Comparison of ENCODE assay signal across 10 mouse cellular contexts in genomic region chr2:32768661-32769285, GRCm38 (mm10). TPM values are rescaled to one million over a fixed set of nuclear protein-coding genes. Genes with fewer than 3 reads are reported as not detected.
DNase-seq lines count a peak whose midpoint lies in the region; ATAC-seq and TF ChIP-seq lines count a peak whose summit lies in the region.
"Had no signal": no experiment of that assay in that cellular context is flagged by ENCODE, and none has a peak within 500 bp of the region (broad histone marks: within the 10 kb centered on the region; RNA-seq: fewer than 3 reads in every experiment).

No protein-coding gene starts in this region.

- H3K36me3 ChIP-seq in intestine, embryonic 14.5 days (ENCODE audit: control insufficient read depth, insufficient read depth, low read length): no peaks in the 10 kb centered on the region
- no peaks in the 10 kb centered on the region for H3K36me3 ChIP-seq in intestine, embryonic 15.5 days
- H3K36me3 ChIP-seq in ES-Bruce4 (ENCODE audit: control insufficient read depth, insufficient read depth, low read length, poor library complexity, severe bottlenecking): no peaks in the 10 kb centered on the region
- H3K36me3 ChIP-seq: heart, embryonic 15.5 days had no signal

- ATAC-seq in intestine, embryonic 14.5 days (replicated peaks; ENCODE audit: low FRiP score, low TSS enrichment, low read depth): no peak
- ATAC-seq in intestine, embryonic 15.5 days: no peak

- no peak for TF ChIP-seq EP300 in ES-Bruce4 (IDR thresholded peaks at IDR 0.05; ENCODE audit: insufficient read depth, low read depth, low read length)

- H3K9ac ChIP-seq in intestine, embryonic 14.5 days (ENCODE audit: low read length): no peak overlapping the region
- H3K9ac ChIP-seq in intestine, embryonic 15.5 days: no peak overlapping the region
- H3K9ac ChIP-seq in ES-Bruce4 (ENCODE audit: low read depth, poor library complexity, severe bottlenecking): no peak overlapping the region
- H3K9ac ChIP-seq: heart, embryonic 15.5 days had no signal

- TF ChIP-seq POLR2A in ES-Bruce4 (IDR thresholded peaks at IDR 0.05; ENCODE audit: insufficient read depth, low read length): peak; percentile 46

- no peaks in the 10 kb centered on the region for H3K4me1 ChIP-seq in intestine, embryonic 14.5 days (replicated peaks; ENCODE audit: control insufficient read depth, insufficient read depth, low read length)
- peaks cover 12% of the 10 kb centered on the region; the same call in 1 of the 2 replicates for H3K4me1 ChIP-seq in intestine, embryonic 15.5 days (replicated peaks)
- no peaks in the 10 kb centered on the region for H3K4me1 ChIP-seq in ES-Bruce4 (ENCODE audit: control insufficient read depth, insufficient read depth, low read length)

- 50% methylated on average over 19 of the region's 19 CpGs for WGBS in intestine, embryonic 14.5 days
- 54% methylated on average over 19 of the region's 19 CpGs for WGBS in intestine, embryonic 15.5 days

- TF ChIP-seq CTCF in ES-Bruce4 (IDR thresholded peaks at IDR 0.05; ENCODE audit: low read depth, low read length): no peak

- H3K9me3 ChIP-seq in intestine, embryonic 14.5 days (ENCODE audit: control insufficient read depth, low read length): no peaks in the 10 kb centered on the region
- no peaks in the 10 kb centered on the region for H3K9me3 ChIP-seq in intestine, embryonic 15.5 days
- no peaks in the 10 kb centered on the region for H3K9me3 ChIP-seq in ES-Bruce4 (replicated peaks; ENCODE audit: control insufficient read depth, insufficient read depth, low read length, poor library complexity, severe bottlenecking)
- H3K9me3 ChIP-seq: heart, embryonic 15.5 days had no signal

- no peaks in the 10 kb centered on the region for H3K27me3 ChIP-seq in intestine, embryonic 14.5 days (replicated peaks; ENCODE audit: control insufficient read depth, insufficient read depth, low read length)
- no peaks in the 10 kb centered on the region for H3K27me3 ChIP-seq in intestine, embryonic 15.5 days (replicated peaks)
- H3K27me3 ChIP-seq in ES-Bruce4 (ENCODE audit: control insufficient read depth, insufficient read depth, low read length, poor library complexity, severe bottlenecking): no peaks in the 10 kb centered on the region
- H3K27me3 ChIP-seq: heart, embryonic 15.5 days had no signal

- no peak overlapping the region for H3K4me2 ChIP-seq in intestine, embryonic 14.5 days (ENCODE audit: low read length)
- no peak overlapping the region for H3K4me2 ChIP-seq in intestine, embryonic 15.5 days (replicated peaks)
- H3K4me2 ChIP-seq: heart, embryonic 15.5 days had no signal

- no peak overlapping the region for H3K4me3 ChIP-seq in intestine, embryonic 14.5 days (ENCODE audit: low read depth, low read length)
- H3K4me3 ChIP-seq in intestine, embryonic 15.5 days (replicated peaks): no peak overlapping the region
- H3K4me3 ChIP-seq in ES-Bruce4 (ENCODE audit: low read depth, low read length): peak overlapping the region; percentile 15; the same call in 1 of the 2 replicates
- H3K4me3 ChIP-seq: heart, embryonic 15.5 days had no signal

- DNase-seq in intestine, embryonic 14.5 days (ENCODE audit: low spot score): peak; percentile 79
- peak; percentile 42 for DNase-seq in fat pad, adult 2 months (ENCODE audit: extremely low read depth, low read depth, low spot score)
- DNase-seq in lung, adult 18-20 months: peak; percentile 79 to 85
- no peak for DNase-seq in adrenal gland, adult (ENCODE audit: inconsistent age in 2 of 2, low spot score in 1 of 2)
- DNase-seq in heart, postnatal 4 days: no peak
- DNase-seq in spleen, postnatal 14 days (ENCODE audit: low spot score in 2 of 2): no peak
- DNase-seq: adrenal gland, postnatal 36 days had no signal

- H3K27ac ChIP-seq in intestine, embryonic 14.5 days (ENCODE audit: low read depth): no peak overlapping the region
- no peak overlapping the region for H3K27ac ChIP-seq in intestine, embryonic 15.5 days
- no peak overlapping the region for H3K27ac ChIP-seq in ES-Bruce4 (ENCODE audit: insufficient read depth, low read length)
- H3K27ac ChIP-seq: heart, embryonic 15.5 days had no signal

RNA-seq across cellular contexts. Expression of gene Ttc16, which starts 6.7 kb away (rescaled TPM):
- 0.13 and 0.20 TPM in 2 replicates for polyA plus RNA-seq in intestine, embryonic 14.5 days (2014; fragmentation: Nextera tagmentation; extraction: Ambion mirVana)
- 0.18 and 0.29 TPM in 2 replicates for polyA plus RNA-seq in intestine, embryonic 15.5 days (2015; fragmentation: Nextera tagmentation; extraction: Ambion mirVana)
- 2.2 TPM in 2 replicates for polyA plus RNA-seq in ES-Bruce4 (2011; ENCODE audit: insufficient read depth, insufficient read length, low read depth, missing spikeins)
- total RNA-seq in heart, postnatal 4 days (2021): under 1 TPM; 0.09 to 0.36 TPM

RNA-seq across cellular contexts. Expression of gene Ptrh1, which starts 6.8 kb away (rescaled TPM):
- 4.4 and 5.1 TPM in 2 replicates for polyA plus RNA-seq in intestine, embryonic 14.5 days (2014; fragmentation: Nextera tagmentation; extraction: Ambion mirVana)
- 5.5 and 6.4 TPM in 2 replicates for polyA plus RNA-seq in intestine, embryonic 15.5 days (2015; fragmentation: Nextera tagmentation; extraction: Ambion mirVana)
- polyA plus RNA-seq in ES-Bruce4 (2011; ENCODE audit: insufficient read depth, insufficient read length, low read depth, missing spikeins): 9.9 and 11.6 TPM in 2 replicates
- 1 to 10 TPM; 3.0 to 5.4 TPM for total RNA-seq in heart, postnatal 4 days (2021)

RNA-seq across cellular contexts. Expression of gene Tor2a, which starts 11.7 kb away (rescaled TPM):
- 71.1 and 74.8 TPM in 2 replicates for polyA plus RNA-seq in intestine, embryonic 14.5 days (2014; fragmentation: Nextera tagmentation; extraction: Ambion mirVana)
- polyA plus RNA-seq in intestine, embryonic 15.5 days (2015; fragmentation: Nextera tagmentation; extraction: Ambion mirVana): 61.4 and 64.2 TPM in 2 replicates
- polyA plus RNA-seq in ES-Bruce4 (2011; ENCODE audit: insufficient read depth, insufficient read length, low read depth, missing spikeins): 77.0 and 83.7 TPM in 2 replicates
- total RNA-seq in heart, postnatal 4 days (2021): 10 to 100 TPM; 16.7 to 18.6 TPM

RNA-seq across cellular contexts. Expression of gene Cfap157, which starts 15.5 kb away (rescaled TPM):
- polyA plus RNA-seq in intestine, embryonic 14.5 days (2014; fragmentation: Nextera tagmentation; extraction: Ambion mirVana): 0.31 and 0.65 TPM in 2 replicates
- polyA plus RNA-seq in intestine, embryonic 15.5 days (2015; fragmentation: Nextera tagmentation; extraction: Ambion mirVana): 0.26 and 0.61 TPM in 2 replicates
- not detected in 2 replicates for polyA plus RNA-seq in ES-Bruce4 (2011; ENCODE audit: insufficient read depth, insufficient read length, low read depth, missing spikeins)
- not detected for total RNA-seq in heart, postnatal 4 days (2021)
- total RNA-seq: adrenal gland, postnatal 36 days had no signal

RNA-seq across cellular contexts. Expression of gene 6330409D20Rik, which starts 28.0 kb away (rescaled TPM):
- polyA plus RNA-seq in intestine, embryonic 14.5 days (2014; fragmentation: Nextera tagmentation; extraction: Ambion mirVana): 0.38 and 0.75 TPM in 2 replicates
- 0.13 and 0.34 TPM in 2 replicates for polyA plus RNA-seq in intestine, embryonic 15.5 days (2015; fragmentation: Nextera tagmentation; extraction: Ambion mirVana)
- not detected in 2 replicates for polyA plus RNA-seq in ES-Bruce4 (2011; ENCODE audit: insufficient read depth, insufficient read length, low read depth, missing spikeins)
- total RNA-seq in heart, postnatal 4 days (2021): not detected
- total RNA-seq: adrenal gland, postnatal 36 days had no signal

Comparison
In these comparisons a context has a peak if more than half of its experiments do, and no peak if none do; other contexts are left out.
1. DNase-seq: peak in intestine, embryonic 14.5 days (single experiment), fat pad, adult 2 months (single experiment) and lung, adult 18-20 months (2 of 2); none in adrenal gland, adult (0 of 2), heart, postnatal 4 days (single experiment) and spleen, postnatal 14 days (0 of 2).